Mouse (Mus musculus) hindlimb bud, embryonic 11.5 days (tissue): ENCODE data around the gene Ocrl.

Experiments
- DNase-seq: peaks from one replicate; pipeline ENCODE4 v3.0.0-alpha.2; 2012; ENCODE audit warnings: low read depth, low spot score; ENCODE audit errors: extremely low spot score

The Ocrl gene

DNA sequence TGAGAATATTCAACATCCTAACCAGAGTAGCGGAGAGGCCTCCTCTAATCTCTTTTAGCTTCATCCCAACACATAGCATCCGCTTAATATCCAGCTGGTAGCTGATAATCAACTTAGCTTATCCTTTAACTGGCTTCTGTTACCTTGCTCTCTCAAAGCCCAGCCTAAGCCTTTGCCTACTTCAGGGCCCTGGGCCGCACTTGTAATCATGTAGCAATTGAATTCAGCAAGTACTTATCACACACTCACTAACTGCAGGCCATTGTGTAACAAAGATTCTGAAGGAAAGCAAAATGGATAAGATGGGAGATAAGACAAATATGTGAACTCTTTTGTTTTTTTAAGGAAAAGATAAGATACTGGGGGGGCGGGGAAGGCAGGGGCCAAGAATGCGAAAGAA is 64.9 kb downstream of the Ocrl start:
- no peak for DNase-seq

DNA sequence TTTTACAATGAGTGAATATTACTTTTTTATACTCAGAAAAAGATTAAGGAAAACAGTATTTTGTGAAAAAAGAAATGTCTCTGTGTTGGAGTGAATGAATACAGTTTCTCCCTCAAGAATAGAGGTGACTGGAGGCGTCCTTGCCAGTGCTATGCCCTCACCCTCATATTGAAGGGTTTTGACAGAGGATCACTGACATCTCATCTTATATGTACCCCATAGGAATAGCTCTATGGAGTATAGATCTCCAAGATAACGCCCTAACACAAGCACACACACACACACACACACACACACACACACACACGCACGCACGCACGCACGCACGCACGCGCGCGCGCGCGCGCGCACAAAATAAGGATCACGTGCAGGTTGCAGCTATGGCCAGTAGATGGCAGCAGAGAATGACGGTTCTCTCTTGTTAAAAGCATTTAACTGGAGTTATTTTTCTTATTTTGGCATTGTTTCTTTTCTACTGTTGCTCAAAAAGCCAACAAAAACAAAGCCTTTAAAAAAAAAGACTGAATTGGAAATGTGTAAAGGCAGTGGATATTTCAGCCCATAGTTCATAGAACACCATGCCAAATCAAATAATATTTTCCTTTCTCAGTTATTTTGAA is 72.9 kb downstream of the Ocrl start:
- peak; percentile 22 for DNase-seq

DNA sequence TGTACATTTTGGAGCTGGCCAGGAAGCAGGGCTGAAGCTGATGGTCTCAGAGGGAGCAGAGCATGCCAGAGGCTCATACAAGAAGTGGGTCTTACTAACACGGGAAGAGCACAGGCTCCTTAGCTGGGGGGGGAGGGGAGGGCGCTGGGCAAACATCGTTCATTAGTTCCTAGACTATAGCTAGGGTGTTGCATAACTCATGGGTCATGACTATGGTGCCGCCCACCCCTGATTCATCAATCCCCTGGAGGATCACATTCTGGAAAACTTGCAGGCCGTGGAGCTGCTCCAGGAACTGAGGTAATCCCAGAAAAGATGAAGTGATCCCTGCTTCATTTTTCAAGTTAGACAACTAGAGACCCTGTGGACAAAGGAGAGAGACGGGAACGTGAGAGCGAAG is 75.8 kb downstream of the Ocrl start:
- DNase-seq, result no peak

DNA sequence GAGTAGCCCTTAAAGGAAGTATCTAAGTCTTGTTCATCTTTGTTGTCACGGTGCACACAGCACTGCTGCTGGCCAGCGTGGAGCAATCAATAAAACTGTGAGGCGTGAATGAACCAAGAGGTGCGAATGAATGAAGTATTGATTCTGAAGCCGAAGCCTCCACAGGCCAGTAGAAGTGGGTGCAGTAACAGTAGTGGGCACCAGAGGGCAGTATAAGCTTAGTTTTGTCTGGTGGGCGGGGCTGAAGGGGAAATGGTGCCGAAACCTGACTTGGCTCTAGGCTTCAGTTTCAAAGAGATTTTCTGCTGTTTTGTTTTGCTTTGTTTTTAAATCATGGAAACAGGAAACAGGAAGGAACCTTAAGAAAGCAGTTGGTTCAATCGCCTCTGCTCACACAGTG is 80.4 kb downstream of the Ocrl start:
- DNase-seq, result peak; percentile 26

DNA sequence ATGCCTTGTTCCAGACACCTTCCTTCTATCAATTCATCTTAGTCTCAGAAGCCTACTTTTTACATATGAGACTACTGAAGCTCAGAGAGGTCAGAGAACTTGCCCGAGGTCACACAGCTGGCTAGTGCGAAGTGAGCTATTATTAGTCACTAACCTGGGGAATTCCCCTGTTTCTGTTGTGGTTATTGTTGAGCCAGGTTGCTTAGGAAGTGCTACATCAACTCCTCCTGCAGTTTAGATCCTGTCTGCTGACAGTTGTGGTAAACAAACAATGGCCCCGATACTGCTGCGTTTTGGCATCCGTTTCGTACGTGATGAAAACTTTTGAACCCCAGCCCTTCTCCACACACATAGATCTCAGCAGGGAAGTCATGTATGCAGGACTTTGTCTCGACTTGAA is 86.2 kb downstream of the Ocrl start:
- DNase-seq, result no peak

DNA sequence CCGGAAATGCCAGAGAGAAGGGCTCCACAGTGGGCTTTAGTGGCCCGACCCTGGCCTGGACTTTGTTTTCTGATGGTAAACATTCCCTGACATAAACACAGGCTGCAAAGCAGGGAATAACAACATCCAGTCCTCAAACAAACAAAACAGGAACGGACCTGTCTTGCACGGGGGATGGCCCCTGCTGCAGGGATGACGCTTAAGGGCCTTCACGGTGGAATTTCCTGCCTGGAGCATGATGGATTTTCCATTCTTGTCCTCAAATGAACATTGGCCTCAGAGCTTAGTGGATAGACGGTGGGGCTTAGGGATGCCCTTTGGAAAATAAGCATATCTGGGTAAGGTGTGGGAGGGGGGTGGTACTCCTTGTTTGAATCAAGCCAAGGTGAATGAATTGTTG is 89.0 kb downstream of the Ocrl start:
- DNase-seq, result no peak

DNA sequence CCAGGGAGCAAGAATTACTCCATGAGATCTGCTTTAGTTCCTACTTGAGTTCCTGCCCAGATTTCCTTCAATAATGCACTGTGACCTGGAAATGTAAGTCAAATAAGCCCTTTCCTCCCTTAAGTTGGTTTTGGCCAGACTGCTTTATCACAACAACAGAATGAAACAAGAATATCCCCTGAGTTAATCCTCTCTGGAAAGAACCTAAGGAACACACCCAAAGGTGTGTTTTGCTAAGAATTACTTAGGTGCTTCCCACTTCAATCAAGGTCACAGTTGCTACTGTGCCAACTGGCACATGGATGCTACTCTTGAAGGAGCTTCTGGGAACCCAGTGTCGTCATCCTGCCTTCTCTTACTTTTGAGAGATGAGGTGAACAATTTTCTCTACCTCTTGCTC is 92.6 kb downstream of the Ocrl start:
- no peak for DNase-seq

DNA sequence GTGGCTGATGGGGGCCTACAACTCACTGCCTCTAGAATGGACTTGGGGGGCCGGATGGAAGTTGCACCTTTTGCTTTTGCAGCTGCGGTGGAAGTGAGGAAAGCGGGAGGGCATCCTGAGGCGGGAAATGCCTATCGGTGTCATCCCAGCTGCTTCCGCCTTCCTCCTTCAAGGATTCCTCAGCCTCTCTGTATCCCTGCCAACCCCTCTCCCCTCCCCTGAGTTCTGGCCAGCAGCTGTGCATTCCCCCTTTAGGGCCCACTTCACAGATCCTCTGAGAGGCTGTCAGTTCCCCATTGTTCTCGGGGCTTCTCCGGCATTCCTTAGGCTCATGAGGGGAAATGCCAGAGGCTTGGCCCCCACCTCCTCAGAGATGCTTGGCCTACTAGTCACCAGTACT is 93.9 kb downstream of the Ocrl start:
- no peak for DNase-seq

DNA sequence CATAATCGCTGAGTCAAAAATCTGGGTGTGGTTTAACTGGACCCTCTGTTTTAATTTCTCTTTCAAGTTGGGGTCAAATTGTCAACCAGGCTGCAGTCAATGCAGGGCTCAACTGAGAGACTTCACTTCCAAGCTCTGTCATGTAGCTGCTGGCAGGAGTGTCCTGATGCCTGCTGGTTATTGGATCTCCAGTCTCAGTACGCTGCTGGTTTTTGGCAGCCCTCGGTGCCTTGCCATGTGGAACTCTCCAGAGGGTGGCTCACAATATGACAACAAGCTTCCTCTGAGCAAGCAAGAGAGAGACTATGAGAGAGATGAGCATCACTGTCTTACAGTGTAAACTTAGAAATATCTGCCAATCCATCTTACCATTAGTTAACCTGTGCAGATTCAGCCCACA is 99.5 kb downstream of the Ocrl start:
- no peak for DNase-seq
